Mouse (Mus musculus): ENCODE measurements around the gene Mettl13. TPM values are rescaled to one million over a fixed set of nuclear protein-coding genes. Genes with fewer than 3 reads are reported as not detected.

Mettl13 gene
- polyA plus RNA-seq, 1 experiment = 3.0 TPM

DNA sequence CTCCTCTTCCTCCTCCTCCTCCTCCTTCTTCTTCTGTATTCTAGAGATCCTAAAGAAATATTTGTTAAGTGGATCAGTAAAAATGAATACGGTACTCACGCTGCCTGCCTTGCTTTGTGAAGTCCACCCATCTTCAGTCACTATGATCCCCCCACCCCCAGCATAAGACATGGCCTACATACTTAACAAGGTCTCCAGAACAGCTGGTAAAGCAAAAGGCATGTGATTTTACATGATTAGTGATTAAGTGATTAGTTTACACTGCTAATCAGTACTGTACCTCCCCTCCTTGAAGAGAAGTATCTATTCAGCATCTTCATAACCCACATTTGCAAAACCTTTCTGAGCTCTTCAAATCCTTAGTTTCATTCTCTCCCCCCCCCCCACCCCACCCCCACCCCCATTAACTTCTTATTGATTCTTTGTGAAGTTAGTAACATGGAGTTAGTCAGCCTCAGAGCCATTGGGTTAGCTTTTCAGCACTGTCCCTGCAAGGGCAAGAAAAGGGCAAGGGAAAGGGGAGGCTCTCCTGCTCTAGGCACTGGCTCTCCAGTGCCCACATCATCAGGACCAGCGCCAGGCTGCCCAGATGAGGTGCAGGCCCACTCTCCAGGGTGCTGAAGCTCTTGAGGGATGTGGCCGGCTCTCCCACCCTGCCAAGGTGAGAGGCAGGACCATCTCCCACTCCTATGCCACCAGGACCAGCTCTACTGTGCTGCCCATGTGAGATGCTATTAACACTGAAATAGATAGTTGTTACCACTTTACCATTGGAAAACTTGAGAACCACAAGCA lies 39.9 kb downstream of the Mettl13 start:
- Histone ChIP-seq H3K36me3 (ENCODE audit: control insufficient read depth, insufficient read depth, low read length) (no peaks in the 10 kb centered on the region), H3K27me3 (ENCODE audit: control insufficient read depth, insufficient read depth, low read length) (no peaks in the 10 kb centered on the region), H3K4me3 (ENCODE audit: low read depth, low read length) (no peak overlapping the region), H3K4me1 (ENCODE audit: control insufficient read depth, insufficient read depth, insufficient read length, low read length) (no peaks in the 10 kb centered on the region), H3K27ac (ENCODE audit: insufficient read depth, low read depth, low read length) (no peak overlapping the region)
- TF ChIP-seq POLR2A (IDR thresholded peaks at IDR 0.05; ENCODE audit: low read depth, low read length) (no peak), CTCF (IDR thresholded peaks at IDR 0.05; ENCODE audit: extremely low read depth, insufficient read length, insufficient replicate concordance, low read depth, low read length) (no peak)
- 64% methylated on average over 4 of the region's 4 CpGs for WGBS

- Histone ChIP-seq H3K4me1 (ENCODE audit: control insufficient read depth, insufficient read depth, insufficient read length, low read length) (no peaks in the 10 kb centered on the region), H3K27me3 (ENCODE audit: control insufficient read depth, insufficient read depth, low read length) (no peaks in the 10 kb centered on the region), H3K36me3 (ENCODE audit: control insufficient read depth, insufficient read depth, low read length) (no peaks in the 10 kb centered on the region), H3K27ac (ENCODE audit: insufficient read depth, low read depth, low read length) (no peak overlapping the region), H3K4me3 (ENCODE audit: low read depth, low read length) (no peak overlapping the region)
- no peak for TF ChIP-seq POLR2A (IDR thresholded peaks at IDR 0.05; ENCODE audit: low read depth, low read length)
- TF ChIP-seq CTCF (IDR thresholded peaks at IDR 0.05; ENCODE audit: extremely low read depth, insufficient read length, insufficient replicate concordance, low read depth, low read length) = no peak
- 71% methylated on average over 4 of the region's 4 CpGs for WGBS
These were observed 41.8 kb downstream of the Mettl13 start for GRCm38 (mm10) chr1:162506516-162506915.

GRCm38 (mm10) chr1:162505649-162506048 lies 42.7 kb downstream of the Mettl13 start:
- 64% methylated on average over 6 of the region's 6 CpGs for WGBS
- TF ChIP-seq CTCF (IDR thresholded peaks at IDR 0.05; ENCODE audit: extremely low read depth, insufficient read length, insufficient replicate concordance, low read depth, low read length) = no peak
- TF ChIP-seq POLR2A (IDR thresholded peaks at IDR 0.05; ENCODE audit: low read depth, low read length) = no peak
- H3K4me1 ChIP-seq (ENCODE audit: control insufficient read depth, insufficient read depth, insufficient read length, low read length) = no peaks in the 10 kb centered on the region
- H3K4me3 ChIP-seq (ENCODE audit: low read depth, low read length) = no peak overlapping the region
- H3K27ac ChIP-seq (ENCODE audit: insufficient read depth, low read depth, low read length) = no peak overlapping the region
- no peaks in the 10 kb centered on the region for H3K36me3 ChIP-seq (ENCODE audit: control insufficient read depth, insufficient read depth, low read length)
- H3K27me3 ChIP-seq (ENCODE audit: control insufficient read depth, insufficient read depth, low read length) = no peaks in the 10 kb centered on the region

Other genes with a start within 250 kb of the Mettl13 start
- gene Dnm3, start 70.5 kb downstream of the Mettl13 start, polyA plus RNA-seq (2012; rRNA removed) = 0.48 and 1.0 TPM in 2 replicates
- 2.8 and 6.6 TPM in 2 replicates for gene Vamp4, start 22.0 kb upstream of the Mettl13 start, polyA plus RNA-seq (2012; rRNA removed)
- gene Myoc, start 90.6 kb upstream of the Mettl13 start, polyA plus RNA-seq (2012; rRNA removed) = 0.09 TPM in 1 of 2 replicates, not detected in the other
- not detected in 2 replicates for gene Myocos, start 109.7 kb upstream of the Mettl13 start, polyA plus RNA-seq (2012; rRNA removed)
- gene Prrc2c, start 192.0 kb upstream of the Mettl13 start, polyA plus RNA-seq (2012; rRNA removed) = 17.3 and 31.1 TPM in 2 replicates